ENCODE assay signal across 9 mouse cellular contexts in the genomic region with DNA sequence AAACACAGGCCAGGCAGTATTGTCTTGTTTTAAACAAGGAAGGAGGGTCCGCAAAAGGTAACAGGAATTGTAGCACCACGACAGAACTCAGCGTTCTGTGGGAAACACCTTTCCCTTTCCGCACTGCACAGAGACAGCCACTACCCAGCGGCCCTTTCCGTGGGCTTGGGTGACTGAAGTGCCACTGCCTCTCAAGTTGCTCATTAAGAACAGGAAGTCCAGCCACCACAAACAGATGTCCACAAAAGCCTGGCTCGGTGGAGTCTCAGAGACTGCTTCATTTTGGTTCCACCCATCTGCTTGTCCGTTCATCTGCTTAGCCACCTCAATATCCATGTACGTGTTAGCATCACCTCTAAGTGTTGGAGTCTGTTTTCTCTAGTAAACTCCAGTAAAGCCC. TPM values are rescaled to one million over a fixed set of nuclear protein-coding genes. Genes with fewer than 3 reads are reported as not detected.
DNase-seq lines count a peak whose midpoint lies in the region; ATAC-seq and TF ChIP-seq lines count a peak whose summit lies in the region.
"Had no signal": no experiment of that assay in that cellular context is flagged by ENCODE, and none has a peak within 500 bp of the region (broad histone marks: within the 10 kb centered on the region; RNA-seq: fewer than 3 reads in every experiment).

No protein-coding gene starts in this region.

- no peak overlapping the region for H3K27ac ChIP-seq in intestine, embryonic 15.5 days
- H3K27ac ChIP-seq in lung, embryonic 14.5 days (ENCODE audit: low read depth): no peak overlapping the region
- H3K27ac ChIP-seq in midbrain, embryonic 11.5 days (ENCODE audit: low read depth, low read length): no peak overlapping the region
- H3K27ac ChIP-seq: forebrain, embryonic 12.5 days had no signal

- DNase-seq in spleen, postnatal 36 days (ENCODE audit: low spot score in 2 of 2): peak; percentile 44 to 48
- no peak for DNase-seq in spleen, adult 12 weeks (ENCODE audit: low spot score)
- DNase-seq in lung, embryonic 14.5 days: peak; percentile 26
- DNase-seq in midbrain, embryonic 11.5 days (ENCODE audit: low spot score, missing footprints): no peak
- no peak for DNase-seq in ovary, postnatal 10 days (ENCODE audit: low spot score)
- DNase-seq: thymus, postnatal 36 days had no signal

- H3K4me2 ChIP-seq in intestine, embryonic 15.5 days (replicated peaks): peak overlapping the region; percentile 30; the same call in 1 of the 2 replicates
- peak overlapping the region; percentile 50 for H3K4me2 ChIP-seq in lung, embryonic 14.5 days
- H3K4me2 ChIP-seq in midbrain, embryonic 11.5 days: no peak overlapping the region
- H3K4me2 ChIP-seq: forebrain, embryonic 12.5 days had no signal

- H3K36me3 ChIP-seq in intestine, embryonic 15.5 days: no peaks in the 10 kb centered on the region
- H3K36me3 ChIP-seq in lung, embryonic 14.5 days (ENCODE audit: insufficient read depth): no peaks in the 10 kb centered on the region
- H3K36me3 ChIP-seq in midbrain, embryonic 11.5 days (ENCODE audit: control insufficient read depth, insufficient read depth, low read length): no peaks in the 10 kb centered on the region
- H3K36me3 ChIP-seq: forebrain, embryonic 12.5 days had no signal

- H3K27me3 ChIP-seq in intestine, embryonic 15.5 days (replicated peaks): no peaks in the 10 kb centered on the region
- no peaks in the 10 kb centered on the region for H3K27me3 ChIP-seq in lung, embryonic 14.5 days (ENCODE audit: insufficient read depth, low read length)
- H3K27me3 ChIP-seq in midbrain, embryonic 11.5 days (ENCODE audit: control insufficient read depth, insufficient read depth, low read length): no peaks in the 10 kb centered on the region
- H3K27me3 ChIP-seq: forebrain, embryonic 12.5 days had no signal

- no peak for ATAC-seq in intestine, embryonic 15.5 days
- no peak for ATAC-seq in lung, embryonic 14.5 days (ENCODE audit: insufficient read depth)
- ATAC-seq in midbrain, embryonic 11.5 days (ENCODE audit: low FRiP score): no peak
- no peak for ATAC-seq in cerebellum, adult (ENCODE audit: insufficient number of reproducible peaks, low FRiP score, low TSS enrichment)

- no peak overlapping the region for H3K9ac ChIP-seq in intestine, embryonic 15.5 days
- no peak overlapping the region for H3K9ac ChIP-seq in lung, embryonic 14.5 days
- H3K9ac ChIP-seq in midbrain, embryonic 11.5 days (ENCODE audit: low read length): no peak overlapping the region
- H3K9ac ChIP-seq: forebrain, embryonic 12.5 days had no signal

- H3K4me1 ChIP-seq in intestine, embryonic 15.5 days (replicated peaks): no peaks in the 10 kb centered on the region
- no peaks in the 10 kb centered on the region for H3K4me1 ChIP-seq in lung, embryonic 14.5 days (ENCODE audit: insufficient read depth)
- H3K4me1 ChIP-seq in midbrain, embryonic 11.5 days (ENCODE audit: control insufficient read depth, insufficient read depth, low read length): no peaks in the 10 kb centered on the region
- H3K4me1 ChIP-seq: forebrain, embryonic 12.5 days had no signal

- H3K4me3 ChIP-seq in intestine, embryonic 15.5 days (replicated peaks): no peak overlapping the region
- 0 out of 2 replicates have a peak overlapping the region, but pooled peaks have one; percentile 17 for H3K4me3 ChIP-seq in lung, embryonic 14.5 days (ENCODE audit: low read depth, low read length)
- H3K4me3 ChIP-seq in midbrain, embryonic 11.5 days (ENCODE audit: low read depth, low read length): no peak overlapping the region
- H3K4me3 ChIP-seq: forebrain, embryonic 12.5 days had no signal

- 70% methylated on average over 9 of the region's 9 CpGs for WGBS in intestine, embryonic 15.5 days
- WGBS in lung, embryonic 14.5 days: 52% methylated on average over 9 of the region's 9 CpGs
- 82% methylated on average over 9 of the region's 9 CpGs for WGBS in midbrain, embryonic 11.5 days

- TF ChIP-seq CTCF in lung, embryonic 14.5 days (IDR thresholded peaks at IDR 0.05; ENCODE audit: low read depth): no peak

- no peaks in the 10 kb centered on the region for H3K9me3 ChIP-seq in intestine, embryonic 15.5 days
- H3K9me3 ChIP-seq in lung, embryonic 14.5 days (ENCODE audit: low read depth, low read length): no peaks in the 10 kb centered on the region
- H3K9me3 ChIP-seq in midbrain, embryonic 11.5 days (ENCODE audit: control insufficient read depth, low read length): no peaks in the 10 kb centered on the region
- H3K9me3 ChIP-seq: forebrain, embryonic 12.5 days had no signal

RNA-seq across cellular contexts. Expression of gene Arhgap25, which starts 38.7 kb away (rescaled TPM):
- 3.4 TPM in 2 replicates for polyA plus RNA-seq in intestine, embryonic 15.5 days (2015; fragmentation: Nextera tagmentation; extraction: Ambion mirVana)
- polyA plus RNA-seq in lung, embryonic 14.5 days (2014; fragmentation: Nextera tagmentation; extraction: Ambion mirVana): 8.2 and 8.7 TPM in 2 replicates
- 1.7 and 2.3 TPM in 2 replicates for polyA plus RNA-seq in midbrain, embryonic 11.5 days (2014; fragmentation: Nextera tagmentation; extraction: Ambion mirVana)

Comparison
In these comparisons a context has a peak if more than half of its experiments do, and no peak if none do; other contexts are left out.
1. DNase-seq: peak in spleen, postnatal 36 days (2 of 2) and lung, embryonic 14.5 days (single experiment); none in spleen, adult 12 weeks (single experiment), midbrain, embryonic 11.5 days (single experiment) and ovary, postnatal 10 days (single experiment).